Mouse (Mus musculus) midbrain, embryonic 16.5 days (tissue): ENCODE data around the gene C2cd4d. TPM values are rescaled to one million over a fixed set of nuclear protein-coding genes. Genes with fewer than 3 reads are reported as not detected.
A peak's percentile ranks its signal among the peaks of the same experiment; 100 is the strongest.

Experiments
- ATAC-seq: fragments of 200-750 bp; cut with Nextera tagmentation; 2 replicates; pipeline ENCODE4 v1.8.0; 2017; ENCODE audit warnings: moderate TSS enrichment
- H3K27ac ChIP-seq: fragments of 300-500 bp; sonication (generic); 2 replicates; pipeline ENCODE4 v1.5.1; 2014; ENCODE audit warnings: mild to moderate bottlenecking, low read length, mixed read lengths
- H3K27me3 ChIP-seq: fragments of 300-500 bp; sonication (generic); 2 replicates; pipeline ENCODE4 v1.6.1; 2014; ENCODE audit warnings: low read depth, low read length, mixed read lengths; ENCODE audit not compliant: control insufficient read depth, insufficient read depth
- H3K36me3 ChIP-seq: fragments of 300-500 bp; sonication (generic); 2 replicates; pipeline ENCODE4 v1.6.1; 2014; ENCODE audit warnings: mild to moderate bottlenecking, low read length, moderate library complexity, mixed read lengths; ENCODE audit not compliant: control insufficient read depth, insufficient read depth
- H3K4me1 ChIP-seq: fragments of 300-500 bp; sonication (generic); 2 replicates; pipeline ENCODE4 v1.6.1; 2014; ENCODE audit warnings: mild to moderate bottlenecking, low read length, mixed read lengths; ENCODE audit not compliant: control insufficient read depth, insufficient read depth
- H3K4me2 ChIP-seq: fragments of 300-500 bp; sonication (generic); 2 replicates; pipeline ENCODE4 v1.6.1; 2014; ENCODE audit warnings: mild to moderate bottlenecking, low read length, mixed read lengths
- H3K4me3 ChIP-seq: fragments of 300-500 bp; sonication (generic); 2 replicates; pipeline ENCODE4 v1.5.1; 2014; ENCODE audit warnings: low read depth, mild to moderate bottlenecking, low read length, moderate library complexity, mixed read lengths
- H3K9ac ChIP-seq: fragments of 300-500 bp; sonication (generic); 2 replicates; pipeline ENCODE4 v1.6.1; 2014; ENCODE audit warnings: low read depth, low read length, mixed read lengths
- H3K9me3 ChIP-seq: fragments of 300-500 bp; sonication (generic); replicated peaks from 2 replicates; pipeline ENCODE4 v1.6.1; 2014; ENCODE audit warnings: mild to moderate bottlenecking, low read length, mixed read lengths; ENCODE audit not compliant: control insufficient read depth, poor library complexity, severe bottlenecking
- WGBS: fragments of 180-500 bp; shearing (Covaris S2); extraction: QIAGEN DNeasy Blood & Tissue Kit; methylation state at CpG from one replicate; pipeline ENCODE4 v1.1.7; 2014; 5-methylcytosine and 5-hydroxymethylcytosine counted together
- polyA plus RNA-seq: library from polyadenylated mRNA; unstranded; fragments of >200 nt; fragmentation: Nextera tagmentation; extraction: Ambion mirVana; gene quantifications from 2 replicates; pipeline ENCODE4 v1.2.1, GENCODE M21; 2015

C2cd4d gene
- polyA plus RNA-seq, result 1.6 and 1.7 TPM in 2 replicates

DNA sequence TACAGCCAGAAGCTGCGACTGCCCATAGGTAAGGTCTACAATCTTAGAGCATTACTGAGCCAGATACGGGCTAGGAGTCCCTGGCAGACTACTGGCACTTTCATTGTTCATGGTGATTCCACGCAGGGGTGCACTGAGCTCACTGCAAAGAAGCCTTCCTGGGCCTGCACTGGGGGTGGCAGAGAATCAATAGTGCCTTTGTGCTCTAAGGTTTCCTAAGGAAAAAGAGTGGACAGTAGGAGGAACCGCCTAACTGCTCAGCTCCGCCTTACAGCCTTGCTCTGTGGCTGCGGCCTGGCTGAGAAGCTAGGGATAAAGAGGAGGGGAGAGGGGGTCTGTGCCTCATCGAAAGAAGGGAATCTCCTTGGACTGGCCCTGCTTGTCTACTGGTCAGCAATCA is at the start of gene C2cd4d:
C2cd4d (plus strand) TSS at position 301 of the 400 bp plus-strand sequence.
- peaks cover 3% of the 10 kb centered on the region; the same call in 1 of the 2 replicates for H3K4me1 ChIP-seq
- WGBS, result 31% methylated on average over 7 of the region's 7 CpGs
- peak within 1 kb of the TSS; percentile 88 for H3K9ac ChIP-seq
- H3K4me3 ChIP-seq, result peak within 1 kb of the TSS; percentile 62
- H3K4me2 ChIP-seq, result peak within 1 kb of the TSS; percentile 91
- H3K27ac ChIP-seq, result no peak within 1 kb of the TSS; the same call in 1 of the 2 replicates
- H3K27me3 ChIP-seq, result no peaks in the 10 kb centered on the region
- no peaks in the 10 kb centered on the region for H3K36me3 ChIP-seq
- H3K9me3 ChIP-seq, result no peaks in the 10 kb centered on the region
- no peak for ATAC-seq

DNA sequence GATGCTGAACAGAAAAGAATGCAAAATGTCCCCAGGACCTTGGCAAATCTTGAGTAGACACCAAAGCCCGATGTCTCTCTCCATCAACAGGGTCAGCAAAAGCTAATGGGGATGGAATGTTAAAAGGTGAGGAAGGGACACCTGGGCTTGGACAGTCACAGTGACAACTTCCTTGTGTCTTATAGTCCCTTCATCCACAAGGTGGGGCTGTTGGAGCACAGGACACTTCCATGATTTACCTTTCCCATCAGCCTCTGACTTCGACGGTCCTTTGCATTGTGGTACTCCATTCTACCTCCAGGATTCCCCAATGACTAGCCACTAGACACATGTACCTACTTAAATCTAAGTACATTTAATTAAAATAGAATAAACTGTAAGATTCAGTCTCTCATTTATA is 33.6 kb upstream of the C2cd4d start:
- Histone ChIP-seq H3K9ac (no peak overlapping the region), H3K4me1 (no peaks in the 10 kb centered on the region), H3K27ac (no peak overlapping the region), H3K4me3 (no peak overlapping the region), H3K9me3 (no peaks in the 10 kb centered on the region), H3K4me2 (no peak overlapping the region), H3K27me3 (no peaks in the 10 kb centered on the region), H3K36me3 (peaks cover 8% of the 10 kb centered on the region; the same call in 1 of the 2 replicates)
- WGBS, result 65% methylated on average over 3 of the region's 3 CpGs
- no peak for ATAC-seq

DNA sequence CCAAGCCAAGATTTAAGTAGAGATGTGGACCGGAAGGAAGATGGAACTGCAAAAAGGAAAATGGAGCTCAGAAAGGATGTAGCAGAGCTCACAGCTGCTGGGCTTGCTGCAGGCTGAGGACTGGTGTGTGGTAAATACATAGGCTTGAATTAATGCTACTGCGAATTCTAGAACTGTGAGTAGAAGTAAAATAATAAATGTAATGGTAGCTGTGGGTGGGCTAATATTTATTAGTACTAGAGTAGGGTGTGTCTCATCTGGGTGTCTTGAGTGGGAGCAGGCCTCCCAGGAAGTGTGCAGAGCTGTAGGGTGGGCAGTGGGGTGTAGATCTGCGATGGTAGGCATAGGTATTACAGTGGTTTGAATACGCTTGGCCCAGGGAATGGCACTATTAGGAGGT is 27.8 kb upstream of the C2cd4d start:
- H3K4me1 ChIP-seq, result no peaks in the 10 kb centered on the region
- no peak overlapping the region for H3K27ac ChIP-seq
- no peak overlapping the region for H3K4me3 ChIP-seq
- H3K9ac ChIP-seq, result no peak overlapping the region
- 98% methylated on average over 4 of the region's 4 CpGs for WGBS
- H3K4me2 ChIP-seq, result no peak overlapping the region
- H3K27me3 ChIP-seq, result no peaks in the 10 kb centered on the region
- peak; percentile 21; the same call in 1 of the 2 replicates for ATAC-seq
- no peaks in the 10 kb centered on the region for H3K9me3 ChIP-seq
- H3K36me3 ChIP-seq, result peaks cover 6% of the 10 kb centered on the region; the same call in 1 of the 2 replicates

DNA sequence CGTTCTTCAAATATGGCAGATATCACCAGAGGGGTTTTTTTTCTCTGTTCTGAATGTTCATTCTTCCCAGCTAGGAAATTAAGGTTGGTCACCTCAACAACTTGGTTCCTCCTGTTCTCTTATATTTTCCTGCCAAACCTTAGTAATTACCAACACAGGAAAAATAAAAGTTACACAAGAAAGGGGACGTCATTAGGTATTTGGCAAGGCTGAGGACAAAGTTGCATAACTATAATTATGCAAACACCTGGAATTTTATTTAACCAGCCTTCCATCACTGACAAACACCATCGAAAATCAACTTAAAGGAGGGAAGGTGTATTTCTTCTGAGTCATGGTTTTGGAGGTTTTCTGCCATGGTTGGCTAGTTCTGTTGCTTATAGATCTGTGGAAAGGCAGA is 23.7 kb upstream of the C2cd4d start:
- Histone ChIP-seq H3K27me3 (no peaks in the 10 kb centered on the region), H3K4me2 (no peak overlapping the region), H3K9me3 (no peaks in the 10 kb centered on the region), H3K4me1 (no peaks in the 10 kb centered on the region), H3K27ac (no peak overlapping the region), H3K4me3 (no peak overlapping the region), H3K9ac (no peak overlapping the region), H3K36me3 (no peaks in the 10 kb centered on the region)
- WGBS, result 86% methylated on average over 3 of the region's 3 CpGs
- no peak for ATAC-seq

DNA sequence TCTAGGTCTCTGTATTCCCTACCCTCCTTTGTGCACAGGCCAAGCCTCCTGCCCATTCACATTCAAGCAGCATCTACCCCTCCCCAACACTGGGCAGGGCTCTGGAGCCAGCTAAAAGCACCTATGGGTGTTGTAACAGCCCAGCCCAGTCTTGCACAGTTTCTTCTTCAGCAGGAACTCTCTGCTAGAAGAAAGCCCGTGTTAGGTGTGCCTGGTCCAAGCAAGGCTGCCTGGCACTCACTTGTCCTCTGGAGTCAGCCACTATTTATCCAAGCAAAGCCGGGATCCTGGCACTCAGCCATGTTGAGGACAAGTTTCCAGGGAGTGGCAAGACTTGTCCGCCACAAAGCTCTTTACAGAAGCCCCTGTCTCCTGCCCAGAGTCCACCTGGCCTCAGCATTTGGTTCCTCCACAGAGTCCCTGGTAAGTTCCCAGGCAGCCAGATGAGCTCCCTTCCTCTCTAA is 20.2 kb upstream of the C2cd4d start, which contains the start of gene Them5:
Them5 (plus strand) TSS at position 141 of the 464 bp plus-strand sequence.
- Histone ChIP-seq H3K4me2 (no peak within 1 kb of the TSS), H3K4me3 (no peak within 1 kb of the TSS), H3K36me3 (no peaks in the 10 kb centered on the region), H3K27ac (no peak within 1 kb of the TSS), H3K27me3 (no peaks in the 10 kb centered on the region), H3K9ac (no peak within 1 kb of the TSS), H3K9me3 (no peaks in the 10 kb centered on the region), H3K4me1 (no peaks in the 10 kb centered on the region)
- peak; percentile 25; the same call in 1 of the 2 replicates for ATAC-seq
- 68% methylated on average over 3 of the region's 3 CpGs for WGBS

DNA sequence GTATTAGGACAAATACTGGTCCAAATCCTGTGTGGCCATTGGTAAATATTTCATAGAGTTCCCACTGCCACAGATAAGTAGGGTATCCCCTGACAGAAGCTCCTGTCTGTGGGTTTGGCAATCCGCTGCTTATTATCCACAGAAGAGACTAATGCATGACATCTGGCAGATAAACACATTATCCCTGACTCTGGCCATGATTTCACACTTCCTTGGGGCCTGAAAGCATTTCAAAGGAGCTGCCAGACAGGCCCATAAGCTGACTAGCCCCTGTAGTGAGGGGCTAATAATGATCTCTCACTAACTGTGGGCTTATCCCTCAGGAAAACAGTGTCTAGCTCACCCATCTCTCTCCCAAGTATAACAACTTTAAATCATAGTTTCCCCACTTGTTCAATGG is 19.7 kb upstream of the C2cd4d start:
- no peaks in the 10 kb centered on the region for H3K27me3 ChIP-seq
- WGBS, result 48% methylated on average over 1 of the region's 1 CpGs
- H3K9me3 ChIP-seq, result no peaks in the 10 kb centered on the region
- no peaks in the 10 kb centered on the region for H3K4me1 ChIP-seq
- no peak overlapping the region for H3K4me3 ChIP-seq
- ATAC-seq, result peak; percentile 36; the same call in 1 of the 2 replicates
- no peak overlapping the region for H3K27ac ChIP-seq
- H3K36me3 ChIP-seq, result no peaks in the 10 kb centered on the region
- H3K4me2 ChIP-seq, result no peak overlapping the region
- no peak overlapping the region for H3K9ac ChIP-seq

DNA sequence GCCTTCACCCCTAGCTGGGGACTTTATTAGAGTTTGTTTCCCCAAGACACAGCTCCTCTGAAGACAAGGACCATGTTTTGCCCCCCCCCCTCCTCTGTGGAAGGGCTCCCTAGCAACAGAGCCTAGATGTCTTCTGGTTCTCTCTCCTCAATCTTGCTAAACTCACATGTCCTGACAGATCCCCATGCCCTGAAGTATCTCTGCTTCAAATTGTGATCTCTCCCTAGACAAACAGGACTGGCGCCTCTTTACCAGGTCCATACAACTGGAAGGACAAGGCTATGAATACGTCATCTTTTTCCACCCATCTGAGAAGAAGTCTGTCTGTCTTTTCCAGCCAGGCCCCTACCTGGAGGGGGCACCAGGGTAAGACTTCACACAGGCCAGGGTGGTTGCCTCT is 18.1 kb upstream of the C2cd4d start:
- H3K36me3 ChIP-seq, result no peaks in the 10 kb centered on the region
- H3K9ac ChIP-seq, result no peak overlapping the region
- ATAC-seq, result no peak
- 93% methylated on average over 2 of the region's 2 CpGs for WGBS
- H3K4me1 ChIP-seq, result no peaks in the 10 kb centered on the region
- H3K4me3 ChIP-seq, result no peak overlapping the region
- H3K27me3 ChIP-seq, result no peaks in the 10 kb centered on the region
- H3K27ac ChIP-seq, result no peak overlapping the region
- no peak overlapping the region for H3K4me2 ChIP-seq
- no peaks in the 10 kb centered on the region for H3K9me3 ChIP-seq

DNA sequence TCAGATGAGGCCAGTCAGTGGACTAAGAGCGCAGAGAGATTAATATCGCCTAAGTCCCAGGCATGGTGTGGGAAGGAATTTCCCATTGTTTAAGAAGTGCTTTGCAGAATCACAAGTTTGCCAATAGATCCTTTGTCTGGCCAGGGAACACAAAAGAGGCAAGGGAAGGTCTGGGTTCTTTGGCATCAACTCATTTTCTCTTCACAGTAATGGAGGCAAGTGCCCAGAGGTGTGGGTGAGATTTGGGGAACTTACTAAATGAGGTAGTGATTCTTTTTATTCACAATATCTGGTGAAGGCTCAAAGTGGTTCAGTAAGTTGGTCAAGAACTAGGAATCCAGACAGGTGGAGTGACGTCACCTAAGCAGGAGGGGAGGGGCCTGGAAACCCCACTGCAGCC is 17.3 kb upstream of the C2cd4d start:
- Histone ChIP-seq H3K27me3 (no peaks in the 10 kb centered on the region), H3K4me3 (no peak overlapping the region), H3K36me3 (no peaks in the 10 kb centered on the region), H3K9me3 (no peaks in the 10 kb centered on the region), H3K27ac (no peak overlapping the region), H3K4me1 (no peaks in the 10 kb centered on the region), H3K9ac (no peak overlapping the region), H3K4me2 (no peak overlapping the region)
- ATAC-seq, result no peak
- WGBS, result 63% methylated on average over 3 of the region's 3 CpGs

DNA sequence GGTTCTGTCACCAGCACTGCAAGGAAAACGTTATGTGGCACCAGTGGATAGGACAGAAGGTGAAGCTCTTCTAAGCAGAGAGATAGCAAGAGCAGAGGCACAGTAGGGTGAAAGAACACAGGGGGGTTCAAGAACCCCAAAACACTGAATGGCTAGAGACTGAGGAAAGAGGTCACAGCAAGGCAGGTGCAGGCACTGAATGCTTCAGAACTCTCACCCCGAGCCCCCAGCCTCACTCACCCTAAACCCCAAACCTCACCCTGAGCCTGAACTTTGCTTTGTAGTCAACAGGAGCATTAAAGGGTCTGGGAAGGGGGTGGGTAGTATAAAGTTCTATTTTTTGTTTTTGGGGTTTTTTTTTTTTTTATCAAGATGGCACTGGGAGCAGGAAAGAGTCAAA is 14.1 kb upstream of the C2cd4d start:
- Histone ChIP-seq H3K27ac (no peak overlapping the region), H3K36me3 (no peaks in the 10 kb centered on the region), H3K27me3 (no peaks in the 10 kb centered on the region), H3K4me3 (no peak overlapping the region), H3K4me2 (no peak overlapping the region), H3K9ac (no peak overlapping the region), H3K9me3 (no peaks in the 10 kb centered on the region), H3K4me1 (no peaks in the 10 kb centered on the region)
- ATAC-seq, result no peak
- 89% methylated on average over 2 of the region's 2 CpGs for WGBS
